14 mouse cellular contexts compared by ENCODE assay signal in genomic region chr5:38048177-38048576, GRCm38 (mm10). TPM values are rescaled to one million over a fixed set of nuclear protein-coding genes. Genes with fewer than 3 reads are reported as not detected.
A peak's percentile ranks its signal among the peaks of the same experiment; 100 is the strongest.
DNase-seq lines count a peak whose midpoint lies in the region; ATAC-seq and TF ChIP-seq lines count a peak whose summit lies in the region.
"Had no signal": no experiment of that assay in that cellular context is flagged by ENCODE, and none has a peak within 500 bp of the region (broad histone marks: within the 10 kb centered on the region; RNA-seq: fewer than 3 reads in every experiment).

No protein-coding gene starts in this region.

- TF ChIP-seq CTCF in lung, postnatal 0 days (IDR thresholded peaks at IDR 0.05) = peak; percentile 36
- no peak for TF ChIP-seq CTCF in lung, adult 2 months (IDR thresholded peaks at IDR 0.05; ENCODE audit: insufficient read depth, low read length)
- TF ChIP-seq CTCF in stomach, postnatal 0 days (IDR thresholded peaks at IDR 0.05; ENCODE audit: low read depth) = peak; percentile 59

- no peaks in the 10 kb centered on the region for H3K27me3 ChIP-seq in lung, postnatal 0 days (replicated peaks; ENCODE audit: insufficient read depth, low read length)
- H3K27me3 ChIP-seq in stomach, postnatal 0 days (ENCODE audit: control insufficient read depth, insufficient read depth, low read length) = no peaks in the 10 kb centered on the region
- H3K27me3 ChIP-seq: embryonic facial prominence, embryonic 12.5 days had no signal

- WGBS in lung, postnatal 0 days = 42% methylated on average over 3 of the region's 3 CpGs
- WGBS in lung, adult 2 months = 47% methylated on average over 3 of the region's 3 CpGs
- WGBS in stomach, postnatal 0 days = 50% methylated on average over 3 of the region's 3 CpGs

- no peak overlapping the region for H3K27ac ChIP-seq in lung, postnatal 0 days (ENCODE audit: low read length)
- no peak overlapping the region for H3K27ac ChIP-seq in stomach, postnatal 0 days (replicated peaks)
- H3K27ac ChIP-seq: embryonic facial prominence, embryonic 12.5 days; liver, embryonic 14.5 days had no signal

- H3K4me3 ChIP-seq in lung, postnatal 0 days (ENCODE audit: low read depth, low read length) = no peak overlapping the region
- no peak overlapping the region for H3K4me3 ChIP-seq in lung, adult 2 months (replicated peaks; ENCODE audit: extremely low read depth, low read depth, low read length)
- H3K4me3 ChIP-seq in stomach, postnatal 0 days (ENCODE audit: low read depth, low read length) = no peak overlapping the region
- H3K4me3 ChIP-seq: embryonic facial prominence, embryonic 12.5 days had no signal

- peak; percentile 72 for DNase-seq in heart, adult 11 months
- no peak for DNase-seq in heart, adult 18-20 months
- no peak for DNase-seq in lung, postnatal 0 days (ENCODE audit: low spot score)
- no peak for DNase-seq in lung, adult 2 months
- peak; percentile 18 to 28 for DNase-seq in kidney, adult 8-10 months
- DNase-seq in stomach, postnatal 0 days (ENCODE audit: low spot score) = peak; percentile 19
- no peak for DNase-seq in cerebellum, postnatal 14 days
- DNase-seq in gastrocnemius, postnatal 25 days = no peak
- DNase-seq: adrenal gland, postnatal 25 days; cerebellum, adult 11 months; heart, postnatal 4 days had no signal

- H3K4me2 ChIP-seq in lung, postnatal 0 days (replicated peaks; ENCODE audit: low read depth, low read length) = no peak overlapping the region
- H3K4me2 ChIP-seq in stomach, postnatal 0 days (replicated peaks; ENCODE audit: low read depth) = no peak overlapping the region
- H3K4me2 ChIP-seq: embryonic facial prominence, embryonic 12.5 days had no signal

- no peak overlapping the region for H3K9ac ChIP-seq in lung, postnatal 0 days (replicated peaks; ENCODE audit: low read depth)
- no peak overlapping the region for H3K9ac ChIP-seq in stomach, postnatal 0 days (ENCODE audit: low read length)
- H3K9ac ChIP-seq: embryonic facial prominence, embryonic 12.5 days; liver, embryonic 14.5 days had no signal

- TF ChIP-seq POLR2A in lung, adult 2 months (IDR thresholded peaks at IDR 0.05; ENCODE audit: borderline replicate concordance, extremely low read depth, low read depth, low read length) = no peak

- no peaks in the 10 kb centered on the region for H3K9me3 ChIP-seq in lung, postnatal 0 days (ENCODE audit: low read length)
- no peaks in the 10 kb centered on the region for H3K9me3 ChIP-seq in stomach, postnatal 0 days (ENCODE audit: control insufficient read depth, low read length)
- H3K9me3 ChIP-seq: embryonic facial prominence, embryonic 12.5 days had no signal

- no peak for TF ChIP-seq EP300 in lung, postnatal 0 days (IDR thresholded peaks at IDR 0.05)
- TF ChIP-seq EP300 in stomach, postnatal 0 days (optimal IDR thresholded peaks at IDR 0.05) = no peak

- no peak for ATAC-seq in lung, postnatal 0 days
- ATAC-seq in stomach, postnatal 0 days (ENCODE audit: low FRiP score, low TSS enrichment) = no peak
- ATAC-seq: forebrain, embryonic 14.5 days had no signal

- no peaks in the 10 kb centered on the region for H3K4me1 ChIP-seq in lung, postnatal 0 days (ENCODE audit: insufficient read depth, low read depth, low read length)
- H3K4me1 ChIP-seq in lung, adult 2 months (ENCODE audit: control insufficient read depth, insufficient read depth, low read length) = no peaks in the 10 kb centered on the region
- no peaks in the 10 kb centered on the region for H3K4me1 ChIP-seq in stomach, postnatal 0 days (replicated peaks; ENCODE audit: control insufficient read depth, insufficient read depth)

- H3K36me3 ChIP-seq in lung, postnatal 0 days (ENCODE audit: insufficient read depth, low read length) = no peaks in the 10 kb centered on the region
- H3K36me3 ChIP-seq in stomach, postnatal 0 days (ENCODE audit: control insufficient read depth, insufficient read depth, low read length) = no peaks in the 10 kb centered on the region
- H3K36me3 ChIP-seq: embryonic facial prominence, embryonic 12.5 days had no signal

RNA-seq across cellular contexts. Expression of gene Stx18, which starts 9.6 kb away (rescaled TPM):
- total RNA-seq in heart, adult 18-20 months (2021) = 10 to 100 TPM; 17.8 to 18.0 TPM
- 27.9 and 29.1 TPM in 2 replicates for polyA plus RNA-seq in lung, postnatal 0 days (2015; fragmentation: Nextera tagmentation; extraction: Ambion mirVana)
- polyA plus RNA-seq in lung, adult 2 months (2012; rRNA removed) = 15.6 and 17.4 TPM in 2 replicates
- 26.9 and 27.6 TPM in 2 replicates for polyA plus RNA-seq in stomach, postnatal 0 days (2015; fragmentation: Nextera tagmentation; extraction: Ambion mirVana)
- total RNA-seq in gastrocnemius, postnatal 25 days (2021) = 10 to 100 TPM; 14.5 to 15.8 TPM

Comparison
In these comparisons a context has a peak if more than half of its experiments do, and no peak if none do; other contexts are left out.
1. DNase-seq: peak in heart, adult 11 months (single experiment), kidney, adult 8-10 months (2 of 2) and stomach, postnatal 0 days (single experiment); none in heart, adult 18-20 months (0 of 2), lung, postnatal 0 days (single experiment), lung, adult 2 months (single experiment), cerebellum, postnatal 14 days (0 of 2) and gastrocnemius, postnatal 25 days (single experiment).